Mouse (Mus musculus) liver, embryonic 14 days (tissue): Measurements from ENCODE around the gene Casq1. TPM values are rescaled to one million over a fixed set of nuclear protein-coding genes. Genes with fewer than 3 reads are reported as not detected.

ENCODE experiments used
- polyA plus RNA-seq: library from polyadenylated mRNA; depleted of rRNA; stranded (reverse); fragments of >200 nt; gene quantifications from 2 replicates; pipeline ENCODE4 v1.2.3, GENCODE M21; 2012; rRNA removed

Gene Casq1
- 0.18 and 0.85 TPM in 2 replicates for polyA plus RNA-seq

GRCm38 (mm10) chr1:172219451-172220406 lies at the start of gene Casq1:
Casq1 (minus strand) TSS chr1:172219868.

GRCm38 (mm10) chr1:172261477-172262078 lies 41.9 kb upstream of the Casq1 start, which contains the start of gene Igsf8:
Igsf8 (plus strand) TSS chr1:172261641.

GRCm38 (mm10) chr1:172258314-172258713 lies 38.6 kb upstream of the Casq1 start, which contains the start of gene Atp1a4:
Atp1a4 (minus strand) TSS chr1:172258414.

GRCm38 (mm10) chr1:172206141-172206917 lies 13.3 kb downstream of the Casq1 start, which contains the start of gene Pea15a:
Pea15a (minus strand) TSS chr1:172206804.

Other genes with a start within 250 kb of the Casq1 start
- gene Vangl2, start 191.4 kb downstream of the Casq1 start, polyA plus RNA-seq: 0.68 and 0.74 TPM in 2 replicates
- gene Nhlh1, start 162.3 kb downstream of the Casq1 start, polyA plus RNA-seq: not detected in 2 replicates
- gene Copa, start 137.3 kb downstream of the Casq1 start, polyA plus RNA-seq: 31.2 and 31.6 TPM in 2 replicates
- gene Ncstn, start 137.1 kb downstream of the Casq1 start, polyA plus RNA-seq: 20.5 and 24.1 TPM in 2 replicates
- gene Pex19, start 93.1 kb downstream of the Casq1 start, polyA plus RNA-seq: 18.3 and 20.3 TPM in 2 replicates
- gene Dcaf8, start 71.8 kb downstream of the Casq1 start, polyA plus RNA-seq: 34.0 and 37.0 TPM in 2 replicates
- gene Pea15a, start 13.1 kb downstream of the Casq1 start, polyA plus RNA-seq: 11.8 and 12.0 TPM in 2 replicates
- 0.01 TPM in 2 replicates for gene Atp1a4, start 38.5 kb upstream of the Casq1 start, polyA plus RNA-seq
- gene Igsf8, start 41.8 kb upstream of the Casq1 start, polyA plus RNA-seq: 13.8 and 14.8 TPM in 2 replicates
- gene Atp1a2, start 78.2 kb upstream of the Casq1 start, polyA plus RNA-seq: 0.08 and 0.28 TPM in 2 replicates
- 0.03 and 0.05 TPM in 2 replicates for gene Kcnj9, start 109.5 kb upstream of the Casq1 start, polyA plus RNA-seq
- 0.15 TPM in 2 replicates for gene Kcnj10, start 121.3 kb upstream of the Casq1 start, polyA plus RNA-seq
- gene Pigm, start 156.7 kb upstream of the Casq1 start, polyA plus RNA-seq: 4.2 and 5.5 TPM in 2 replicates